Mouse (Mus musculus): ENCODE results near the gene Hsd3b4. TPM values are rescaled to one million over a fixed set of nuclear protein-coding genes. Genes with fewer than 3 reads are reported as not detected.
"Not testable (repeated sequence)": the region's sequence is repeated elsewhere in the genome, so short reads cannot be mapped to it uniquely, and the experiment has no call there.

Hsd3b4 gene
- not detected for total RNA-seq (2021)
- long read RNA-seq, experiment 1: 0 reads
- long read RNA-seq, experiment 2: 0 reads

DNA sequence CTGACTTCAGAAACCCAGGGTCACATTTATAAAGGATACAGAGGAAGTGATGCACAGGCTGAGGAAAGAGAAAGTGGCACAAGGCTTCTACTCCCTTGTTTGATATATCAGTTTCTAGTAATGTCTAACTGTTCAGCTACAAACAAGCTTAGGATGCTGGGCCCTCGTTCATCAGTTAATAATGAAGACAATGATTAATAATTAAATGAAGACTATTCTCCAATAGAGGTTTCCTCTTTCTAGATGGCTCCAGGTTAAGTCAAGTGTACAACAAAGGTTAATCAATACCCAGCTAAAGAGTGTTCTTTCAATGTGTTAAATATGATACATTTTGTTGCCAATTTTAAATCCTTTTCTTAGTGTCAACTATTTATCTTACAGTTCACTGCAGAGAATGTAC is at the start of gene Hsd3b4:
Gene Hsd3b4 (minus strand): TSS at position 101 of the 400 bp plus-strand sequence.
- DNase-seq; intact Hi-C loops (cut with DNase I; ENCODE audit: low total_unique reads): not testable (repeated sequence)

DNA sequence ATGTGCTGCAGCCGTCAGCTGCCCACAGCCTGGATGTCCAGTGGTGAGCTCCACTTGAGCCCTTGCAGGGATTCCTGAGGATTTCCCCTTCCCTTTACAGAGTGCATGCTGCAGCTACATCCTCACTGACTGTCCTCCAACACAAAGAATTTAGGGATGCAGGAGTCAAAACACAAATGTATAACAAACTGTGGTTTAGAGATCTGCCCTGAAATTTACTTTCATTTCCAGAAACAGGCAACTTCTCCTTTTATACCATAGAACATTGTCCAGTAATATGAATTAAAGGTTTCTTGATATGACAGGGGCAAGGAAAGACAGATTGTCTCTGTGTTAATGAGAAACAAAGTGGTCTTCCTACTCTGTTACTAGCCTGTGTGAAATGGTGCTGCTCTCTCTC is 40.5 kb upstream of the Hsd3b4 start:
- intact Hi-C loops (cut with DNase I; ENCODE audit: low total_unique reads); DNase-seq: not testable (repeated sequence)

DNA sequence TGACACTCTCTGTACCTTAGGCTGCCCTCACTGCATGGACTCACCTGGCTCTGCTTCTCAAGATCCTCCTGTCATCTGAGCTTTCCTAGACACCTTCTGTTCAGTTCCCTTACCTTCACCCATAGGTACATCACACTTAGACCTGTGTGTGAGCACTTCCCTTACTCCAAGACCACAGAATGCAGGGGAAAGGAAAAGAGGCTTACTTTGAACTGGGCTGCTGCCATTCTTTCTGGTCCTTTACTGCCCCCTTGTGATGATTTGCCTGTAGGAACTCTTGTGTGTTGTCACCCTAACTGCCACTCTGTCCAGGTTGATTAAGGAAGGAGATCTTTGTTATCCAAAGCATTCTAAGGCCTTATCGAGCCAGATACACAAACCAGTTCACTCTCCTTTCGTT is 39.9 kb upstream of the Hsd3b4 start:
- DNase-seq; intact Hi-C loops (cut with DNase I; ENCODE audit: low total_unique reads): not testable (repeated sequence)

DNA sequence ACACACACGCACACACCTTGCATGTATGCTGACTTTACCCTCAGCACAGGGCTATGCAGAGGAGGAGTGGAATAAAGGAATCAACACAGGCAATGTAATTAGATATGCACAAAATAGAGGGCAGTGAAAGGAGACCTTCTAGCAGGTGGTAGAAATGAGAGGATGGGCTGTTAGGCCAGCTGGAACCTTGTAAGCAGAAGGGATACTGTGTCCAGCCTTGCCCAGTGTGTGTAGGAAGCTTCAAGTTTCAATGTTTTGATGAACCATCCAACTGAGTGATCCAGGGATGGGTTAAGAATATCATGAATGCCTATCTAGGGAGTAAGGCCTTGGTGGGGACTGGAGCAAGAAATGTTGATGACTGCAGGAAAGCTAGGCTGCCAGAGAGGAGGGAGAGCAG is 38.2 kb upstream of the Hsd3b4 start:
- intact Hi-C loops (cut with DNase I; ENCODE audit: low total_unique reads); DNase-seq: not testable (repeated sequence)

DNA sequence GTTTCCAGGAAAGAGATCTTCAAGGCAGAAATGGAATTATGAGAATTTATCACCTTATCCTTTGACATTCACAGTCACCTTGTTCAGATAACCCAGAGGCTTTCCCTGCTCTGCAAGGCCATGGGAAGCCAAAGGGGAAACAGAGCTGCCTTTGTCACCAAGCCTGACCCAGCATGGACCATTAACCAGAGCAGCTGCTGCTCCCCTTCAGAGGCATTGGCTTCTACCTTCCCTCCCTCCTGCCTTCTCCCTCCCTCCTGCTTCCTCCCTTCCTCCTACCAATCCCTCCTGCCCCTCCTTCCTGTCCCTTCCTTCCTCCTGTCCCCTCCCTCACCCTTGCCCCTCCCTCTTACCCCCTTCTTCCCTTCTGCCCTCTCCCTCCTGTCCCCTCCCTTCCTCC is 37.3 kb upstream of the Hsd3b4 start:
- DNase-seq; intact Hi-C loops (cut with DNase I; ENCODE audit: low total_unique reads): not testable (repeated sequence)

DNA sequence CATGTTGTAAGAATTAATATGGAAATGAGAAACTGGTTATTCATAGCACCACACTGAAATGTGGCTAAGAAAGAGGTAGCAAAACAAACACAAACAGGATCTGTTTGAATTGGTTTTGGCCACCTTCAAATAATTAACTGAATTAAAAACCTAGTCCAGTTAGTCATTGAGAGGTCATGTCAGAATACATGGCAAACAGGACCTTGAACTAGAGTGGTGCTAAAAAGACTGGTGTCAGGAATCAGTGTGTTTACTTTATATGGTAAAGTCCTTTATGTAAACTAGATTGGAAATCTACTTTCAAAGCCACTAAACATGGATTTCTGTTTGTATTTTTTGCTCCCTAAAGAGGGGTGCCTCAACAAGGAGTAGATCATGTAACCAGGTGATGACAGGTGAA is 14.7 kb upstream of the Hsd3b4 start:
- DNase-seq; intact Hi-C loops (cut with DNase I; ENCODE audit: low total_unique reads): not testable (repeated sequence)

DNA sequence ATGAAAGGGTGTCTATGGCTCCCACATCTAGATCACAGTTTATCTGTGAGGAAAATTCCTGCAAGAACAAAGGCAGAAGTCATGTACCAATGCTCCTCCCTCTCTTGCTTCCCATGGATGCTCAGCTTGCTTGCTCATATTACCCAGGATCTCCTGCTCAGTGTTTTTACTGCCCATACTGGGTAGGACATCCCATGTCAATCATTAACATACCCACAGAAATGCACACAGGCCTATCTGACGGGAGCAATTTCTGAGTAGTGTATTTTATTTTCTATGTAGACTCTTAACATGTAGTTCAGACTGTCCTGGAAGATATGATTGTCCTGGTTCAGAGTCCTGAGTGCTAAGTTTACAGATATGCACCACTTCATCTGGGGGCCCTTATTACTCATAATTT is 14.2 kb upstream of the Hsd3b4 start:
- DNase-seq; intact Hi-C loops (cut with DNase I; ENCODE audit: low total_unique reads): not testable (repeated sequence)

DNA sequence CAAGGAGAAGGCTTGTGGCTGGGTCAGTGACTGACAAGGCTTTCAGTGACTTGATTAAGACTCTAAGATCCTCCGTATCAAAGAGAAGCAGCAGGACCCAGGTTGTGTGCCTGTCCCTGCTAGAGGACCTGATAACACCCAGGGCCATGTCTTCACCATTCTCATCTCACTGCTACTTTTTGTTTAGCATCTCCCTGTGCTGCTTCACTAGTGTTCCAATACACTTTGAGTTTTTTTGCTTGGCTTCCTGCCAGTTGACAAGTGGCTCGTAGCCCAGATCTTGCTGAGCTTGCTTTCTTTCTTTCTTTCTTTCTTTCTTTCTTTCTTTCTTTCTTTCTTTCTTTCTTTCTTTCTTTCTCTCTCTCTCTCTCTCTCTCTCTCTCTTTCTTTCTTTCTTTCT is 12.5 kb upstream of the Hsd3b4 start:
- not testable (repeated sequence) for DNase-seq

DNA sequence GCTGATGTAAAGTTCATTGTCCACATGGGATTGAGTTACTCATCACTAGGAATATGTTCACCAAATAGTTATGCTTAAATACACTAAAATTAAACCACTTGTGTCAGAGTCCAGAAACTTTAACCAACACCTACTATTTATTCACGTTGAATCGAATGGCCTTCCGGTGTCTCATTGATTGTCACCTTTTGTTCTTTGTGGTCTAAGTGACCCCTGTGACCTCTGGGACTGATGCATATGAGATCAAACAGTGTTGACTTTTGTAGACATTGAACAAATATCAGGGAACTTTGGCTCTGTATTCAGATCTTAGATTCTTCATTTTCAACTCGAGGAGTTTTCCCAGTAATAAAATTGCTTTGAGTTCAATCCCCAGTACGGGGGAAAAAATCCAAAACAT is 3.1 kb downstream of the Hsd3b4 start:
- DNase-seq; intact Hi-C loops (cut with DNase I; ENCODE audit: low total_unique reads): not testable (repeated sequence)

More for the DNA sequence above, 12.5 kb upstream of the Hsd3b4 start:
- intact Hi-C loops (cut with DNase I; ENCODE audit: low total_unique reads): not testable (repeated sequence)

DNA sequence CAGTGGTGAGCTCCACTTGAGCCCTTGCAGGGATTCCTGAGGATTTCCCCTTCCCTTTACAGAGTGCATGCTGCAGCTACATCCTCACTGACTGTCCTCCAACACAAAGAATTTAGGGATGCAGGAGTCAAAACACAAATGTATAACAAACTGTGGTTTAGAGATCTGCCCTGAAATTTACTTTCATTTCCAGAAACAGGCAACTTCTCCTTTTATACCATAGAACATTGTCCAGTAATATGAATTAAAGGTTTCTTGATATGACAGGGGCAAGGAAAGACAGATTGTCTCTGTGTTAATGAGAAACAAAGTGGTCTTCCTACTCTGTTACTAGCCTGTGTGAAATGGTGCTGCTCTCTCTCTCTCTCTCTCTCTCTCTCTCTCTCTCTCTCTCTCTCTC is 12.9 kb downstream of the Hsd3b4 start:
- intact Hi-C loops (cut with DNase I; ENCODE audit: low total_unique reads); DNase-seq: not testable (repeated sequence)

DNA sequence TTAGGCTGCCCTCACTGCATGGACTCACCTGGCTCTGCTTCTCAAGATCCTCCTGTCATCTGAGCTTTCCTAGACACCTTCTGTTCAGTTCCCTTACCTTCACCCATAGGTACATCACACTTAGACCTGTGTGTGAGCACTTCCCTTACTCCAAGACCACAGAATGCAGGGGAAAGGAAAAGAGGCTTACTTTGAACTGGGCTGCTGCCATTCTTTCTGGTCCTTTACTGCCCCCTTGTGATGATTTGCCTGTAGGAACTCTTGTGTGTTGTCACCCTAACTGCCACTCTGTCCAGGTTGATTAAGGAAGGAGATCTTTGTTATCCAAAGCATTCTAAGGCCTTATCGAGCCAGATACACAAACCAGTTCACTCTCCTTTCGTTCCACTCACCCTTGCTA is 13.6 kb downstream of the Hsd3b4 start:
- intact Hi-C loops (cut with DNase I; ENCODE audit: low total_unique reads); DNase-seq: not testable (repeated sequence)

DNA sequence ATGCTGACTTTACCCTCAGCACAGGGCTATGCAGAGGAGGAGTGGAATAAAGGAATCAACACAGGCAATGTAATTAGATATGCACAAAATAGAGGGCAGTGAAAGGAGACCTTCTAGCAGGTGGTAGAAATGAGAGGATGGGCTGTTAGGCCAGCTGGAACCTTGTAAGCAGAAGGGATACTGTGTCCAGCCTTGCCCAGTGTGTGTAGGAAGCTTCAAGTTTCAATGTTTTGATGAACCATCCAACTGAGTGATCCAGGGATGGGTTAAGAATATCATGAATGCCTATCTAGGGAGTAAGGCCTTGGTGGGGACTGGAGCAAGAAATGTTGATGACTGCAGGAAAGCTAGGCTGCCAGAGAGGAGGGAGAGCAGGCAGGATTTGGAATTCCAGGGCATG is 15.3 kb downstream of the Hsd3b4 start:
- intact Hi-C loops (cut with DNase I; ENCODE audit: low total_unique reads); DNase-seq: not testable (repeated sequence)

DNA sequence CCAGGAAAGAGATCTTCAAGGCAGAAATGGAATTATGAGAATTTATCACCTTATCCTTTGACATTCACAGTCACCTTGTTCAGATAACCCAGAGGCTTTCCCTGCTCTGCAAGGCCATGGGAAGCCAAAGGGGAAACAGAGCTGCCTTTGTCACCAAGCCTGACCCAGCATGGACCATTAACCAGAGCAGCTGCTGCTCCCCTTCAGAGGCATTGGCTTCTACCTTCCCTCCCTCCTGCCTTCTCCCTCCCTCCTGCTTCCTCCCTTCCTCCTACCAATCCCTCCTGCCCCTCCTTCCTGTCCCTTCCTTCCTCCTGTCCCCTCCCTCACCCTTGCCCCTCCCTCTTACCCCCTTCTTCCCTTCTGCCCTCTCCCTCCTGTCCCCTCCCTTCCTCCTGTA is 16.1 kb downstream of the Hsd3b4 start:
- DNase-seq; intact Hi-C loops (cut with DNase I; ENCODE audit: low total_unique reads): not testable (repeated sequence)

DNA sequence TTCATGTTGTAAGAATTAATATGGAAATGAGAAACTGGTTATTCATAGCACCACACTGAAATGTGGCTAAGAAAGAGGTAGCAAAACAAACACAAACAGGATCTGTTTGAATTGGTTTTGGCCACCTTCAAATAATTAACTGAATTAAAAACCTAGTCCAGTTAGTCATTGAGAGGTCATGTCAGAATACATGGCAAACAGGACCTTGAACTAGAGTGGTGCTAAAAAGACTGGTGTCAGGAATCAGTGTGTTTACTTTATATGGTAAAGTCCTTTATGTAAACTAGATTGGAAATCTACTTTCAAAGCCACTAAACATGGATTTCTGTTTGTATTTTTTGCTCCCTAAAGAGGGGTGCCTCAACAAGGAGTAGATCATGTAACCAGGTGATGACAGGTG is 38.8 kb downstream of the Hsd3b4 start:
- intact Hi-C loops (cut with DNase I; ENCODE audit: low total_unique reads); DNase-seq: not testable (repeated sequence)

DNA sequence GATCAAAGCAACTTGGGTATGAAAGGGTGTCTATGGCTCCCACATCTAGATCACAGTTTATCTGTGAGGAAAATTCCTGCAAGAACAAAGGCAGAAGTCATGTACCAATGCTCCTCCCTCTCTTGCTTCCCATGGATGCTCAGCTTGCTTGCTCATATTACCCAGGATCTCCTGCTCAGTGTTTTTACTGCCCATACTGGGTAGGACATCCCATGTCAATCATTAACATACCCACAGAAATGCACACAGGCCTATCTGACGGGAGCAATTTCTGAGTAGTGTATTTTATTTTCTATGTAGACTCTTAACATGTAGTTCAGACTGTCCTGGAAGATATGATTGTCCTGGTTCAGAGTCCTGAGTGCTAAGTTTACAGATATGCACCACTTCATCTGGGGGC is 39.3 kb downstream of the Hsd3b4 start:
- intact Hi-C loops (cut with DNase I; ENCODE audit: low total_unique reads); DNase-seq: not testable (repeated sequence)

DNA sequence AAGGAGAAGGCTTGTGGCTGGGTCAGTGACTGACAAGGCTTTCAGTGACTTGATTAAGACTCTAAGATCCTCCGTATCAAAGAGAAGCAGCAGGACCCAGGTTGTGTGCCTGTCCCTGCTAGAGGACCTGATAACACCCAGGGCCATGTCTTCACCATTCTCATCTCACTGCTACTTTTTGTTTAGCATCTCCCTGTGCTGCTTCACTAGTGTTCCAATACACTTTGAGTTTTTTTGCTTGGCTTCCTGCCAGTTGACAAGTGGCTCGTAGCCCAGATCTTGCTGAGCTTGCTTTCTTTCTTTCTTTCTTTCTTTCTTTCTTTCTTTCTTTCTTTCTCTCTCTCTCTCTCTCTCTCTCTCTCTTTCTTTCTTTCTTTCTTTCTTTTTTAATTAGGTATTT is 41.0 kb downstream of the Hsd3b4 start:
- DNase-seq; intact Hi-C loops (cut with DNase I; ENCODE audit: low total_unique reads): not testable (repeated sequence)

DNA sequence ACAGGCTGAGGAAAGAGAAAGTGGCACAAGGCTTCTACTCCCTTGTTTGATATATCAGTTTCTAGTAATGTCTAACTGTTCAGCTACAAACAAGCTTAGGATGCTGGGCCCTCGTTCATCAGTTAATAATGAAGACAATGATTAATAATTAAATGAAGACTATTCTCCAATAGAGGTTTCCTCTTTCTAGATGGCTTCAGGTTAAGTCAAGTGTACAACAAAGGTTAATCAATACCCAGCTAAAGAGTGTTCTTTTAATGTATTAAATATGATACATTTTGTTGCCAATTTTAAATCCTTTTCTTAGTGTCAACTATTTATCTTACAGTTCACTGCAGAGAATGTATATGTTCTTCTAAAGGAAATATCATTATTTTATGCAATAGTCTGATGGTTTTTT is 53.3 kb downstream of the Hsd3b4 start, which contains the start of gene Gm4450:
Gene Gm4450 (minus strand): TSS at position 101 of the 400 bp plus-strand sequence.
- DNase-seq; intact Hi-C loops (cut with DNase I; ENCODE audit: low total_unique reads): not testable (repeated sequence)

DNA sequence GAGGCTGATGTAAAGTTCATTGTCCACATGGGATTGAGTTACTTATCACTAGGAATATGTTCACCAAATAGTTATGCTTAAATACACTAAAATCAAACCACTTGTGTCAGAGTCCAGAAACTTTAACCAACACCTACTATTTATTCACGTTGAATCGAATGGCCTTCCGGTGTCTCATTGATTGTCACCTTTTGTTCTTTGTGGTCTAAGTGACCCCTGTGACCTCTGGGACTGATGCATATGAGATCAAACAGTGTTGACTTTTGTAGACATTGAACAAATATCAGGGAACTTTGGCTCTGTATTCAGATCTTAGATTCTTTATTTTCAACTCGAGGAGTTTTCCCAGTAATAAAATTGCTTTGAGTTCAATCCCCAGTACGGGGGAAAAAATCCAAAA is 56.5 kb downstream of the Hsd3b4 start:
- intact Hi-C loops (cut with DNase I; ENCODE audit: low total_unique reads); DNase-seq: not testable (repeated sequence)

Measured in gastrocnemius, postnatal 14 days (tissue).